Mouse (Mus musculus) heart, postnatal 0 days (tissue): ENCODE data around the gene Oxct1. TPM values are rescaled to one million over a fixed set of nuclear protein-coding genes. Genes with fewer than 3 reads are reported as not detected.

ENCODE experiments used
- ATAC-seq: fragments of 200-750 bp; cut with Nextera tagmentation; 2 replicates; pipeline ENCODE4 v1.8.0; 2017; ENCODE audit warnings: low read depth, moderate number of reproducible peaks, moderate library complexity; ENCODE audit not compliant: insufficient read depth
- DNase-seq: peaks from one replicate; pipeline ENCODE4 v3.0.0-alpha.2; 2016; ENCODE audit warnings: low spot score
- H3K27ac ChIP-seq: fragments of 300-500 bp; sonication (generic); 2 replicates; pipeline ENCODE4 v1.5.1; 2014; ENCODE audit warnings: low read depth, mild to moderate bottlenecking
- H3K27me3 ChIP-seq: fragments of 300-500 bp; sonication (generic); 2 replicates; pipeline ENCODE4 v1.6.1; 2014; ENCODE audit warnings: low read length, mixed read lengths; ENCODE audit not compliant: control insufficient read depth, insufficient read depth
- H3K36me3 ChIP-seq: fragments of 300-500 bp; sonication (generic); replicated peaks from 2 replicates; pipeline ENCODE4 v1.6.1; 2014; ENCODE audit warnings: low read length, mixed read lengths; ENCODE audit not compliant: control insufficient read depth, insufficient read depth
- H3K4me1 ChIP-seq: fragments of 300-500 bp; sonication (generic); 2 replicates; pipeline ENCODE4 v1.6.1; 2014; ENCODE audit warnings: antibody characterized with exemption; ENCODE audit not compliant: control insufficient read depth, insufficient read depth
- H3K4me2 ChIP-seq: fragments of 300-500 bp; sonication (generic); 2 replicates; pipeline ENCODE4 v1.6.1; 2014; ENCODE audit warnings: low read depth, mild to moderate bottlenecking, low read length, moderate library complexity
- H3K4me3 ChIP-seq: fragments of 300-500 bp; sonication (generic); 2 replicates; pipeline ENCODE4 v1.5.1; 2014; ENCODE audit warnings: low read depth, low read length
- H3K9ac ChIP-seq: fragments of 300-500 bp; sonication (generic); replicated peaks from 2 replicates; pipeline ENCODE4 v1.6.1; 2014; ENCODE audit warnings: low read depth, low read length, mixed read lengths
- H3K9me3 ChIP-seq: fragments of 300-500 bp; sonication (generic); replicated peaks from 2 replicates; pipeline ENCODE4 v1.6.1; 2016; ENCODE audit warnings: low read length; ENCODE audit not compliant: control insufficient read depth
- CTCF ChIP-seq: IDR thresholded peaks from 2 replicates; pipeline ENCODE4 v1.5.1; 2016; ENCODE audit warnings: antibody characterized with exemption, control low read depth, low read depth
- EP300 ChIP-seq: IDR thresholded peaks from 2 replicates; pipeline ENCODE4 v1.6.1; 2016; ENCODE audit warnings: antibody characterized with exemption, low read depth
- WGBS: fragments of 180-500 bp; shearing (Covaris S2); extraction: QIAGEN DNeasy Blood & Tissue Kit; methylation state at CpG from one replicate; pipeline ENCODE4 v1.1.7; 2014; 5-methylcytosine and 5-hydroxymethylcytosine counted together
- polyA plus RNA-seq: library from polyadenylated mRNA; unstranded; fragments of >200 nt; fragmentation: Nextera tagmentation; extraction: Ambion mirVana; gene quantifications from 2 replicates; pipeline ENCODE4 v1.2.1, GENCODE M21; 2015
- total RNA-seq: library from RNA; depleted of rRNA; stranded (reverse); fragments of >200 nt; gene quantifications from 2 replicates; pipeline ENCODE4 v1.2.3, GENCODE M21; 2014; ENCODE audit warnings: low replicate concordance

The Oxct1 gene
- total and polyA plus RNA-seq, 2 experiments from 2014 or later = 262 to 332 TPM

GRCm38 (mm10) chr15:4092586-4092985 lies 66.4 kb downstream of the Oxct1 start:
- Histone ChIP-seq H3K27me3 (no peaks in the 10 kb centered on the region), H3K9me3 (no peaks in the 10 kb centered on the region), H3K4me2 (no peak overlapping the region), H3K4me1 (no peaks in the 10 kb centered on the region), H3K4me3 (no peak overlapping the region), H3K36me3 (peaks cover 53% of the 10 kb centered on the region), H3K9ac (no peak overlapping the region), H3K27ac (no peak overlapping the region)
- WGBS = 96% methylated on average over 2 of the region's 2 CpGs
- ATAC-seq (no peak), DNase-seq (no peak)
- no peak for TF ChIP-seq EP300
- no peak for TF ChIP-seq CTCF

- no peaks in the 10 kb centered on the region for H3K27me3 ChIP-seq
- DNase-seq = no peak
- H3K9ac ChIP-seq = no peak overlapping the region
- TF ChIP-seq CTCF = no peak
- TF ChIP-seq EP300 = no peak
- no peak for ATAC-seq
- H3K4me2 ChIP-seq = no peak overlapping the region
- H3K4me1 ChIP-seq = peaks cover 3% of the 10 kb centered on the region; the same call in 1 of the 2 replicates
- no peak overlapping the region for H3K4me3 ChIP-seq
- H3K36me3 ChIP-seq = peaks cover 66% of the 10 kb centered on the region
- no peaks in the 10 kb centered on the region for H3K9me3 ChIP-seq
- 91% methylated on average over 10 of the region's 10 CpGs for WGBS
- H3K27ac ChIP-seq = no peak overlapping the region
These were observed 74.2 kb downstream of the Oxct1 start for GRCm38 (mm10) chr15:4100341-4100921.

- H3K27me3 ChIP-seq = no peaks in the 10 kb centered on the region
- ATAC-seq = no peak
- peaks cover 61% of the 10 kb centered on the region for H3K36me3 ChIP-seq
- H3K27ac ChIP-seq = no peak overlapping the region
- no peak for TF ChIP-seq EP300
- no peak for TF ChIP-seq CTCF
- whole genome bisulfite sequencing = 77% methylated on average over 10 of the region's 10 CpGs
- no peak overlapping the region for H3K4me3 ChIP-seq
- H3K9me3 ChIP-seq = no peaks in the 10 kb centered on the region
- H3K4me2 ChIP-seq = no peak overlapping the region
- no peak for DNase-seq
- H3K9ac ChIP-seq = no peak overlapping the region
- peaks cover 3% of the 10 kb centered on the region; the same call in 1 of the 2 replicates for H3K4me1 ChIP-seq
These were observed 74.8 kb downstream of the Oxct1 start for GRCm38 (mm10) chr15:4101025-4101424.

GRCm38 (mm10) chr15:4104319-4104718 lies 78.1 kb downstream of the Oxct1 start:
- WGBS = 68% methylated on average over 12 of the region's 12 CpGs
- TF ChIP-seq EP300 (no peak), CTCF (no peak)
- Histone ChIP-seq H3K9ac (no peak overlapping the region), H3K4me2 (no peak overlapping the region), H3K9me3 (no peaks in the 10 kb centered on the region), H3K27me3 (no peaks in the 10 kb centered on the region), H3K4me1 (no peaks in the 10 kb centered on the region), H3K27ac (no peak overlapping the region), H3K36me3 (peaks cover 44% of the 10 kb centered on the region), H3K4me3 (no peak overlapping the region)
- no peak for DNase-seq
- no peak for ATAC-seq

GRCm38 (mm10) chr15:4105498-4105897 lies 79.3 kb downstream of the Oxct1 start:
- ATAC-seq (no peak), DNase-seq (no peak)
- Histone ChIP-seq H3K27ac (no peak overlapping the region), H3K9ac (no peak overlapping the region), H3K4me1 (no peaks in the 10 kb centered on the region), H3K4me3 (no peak overlapping the region), H3K4me2 (no peak overlapping the region), H3K9me3 (no peaks in the 10 kb centered on the region), H3K27me3 (no peaks in the 10 kb centered on the region), H3K36me3 (peaks cover 39% of the 10 kb centered on the region)
- TF ChIP-seq EP300 (no peak), CTCF (no peak)
- 78% methylated on average over 4 of the region's 4 CpGs for WGBS

- Histone ChIP-seq H3K4me1 (no peaks in the 10 kb centered on the region), H3K27me3 (no peaks in the 10 kb centered on the region), H3K36me3 (no peaks in the 10 kb centered on the region), H3K4me2 (no peak overlapping the region), H3K9me3 (no peaks in the 10 kb centered on the region), H3K9ac (no peak overlapping the region), H3K27ac (no peak overlapping the region), H3K4me3 (no peak overlapping the region)
- ATAC-seq (no peak), DNase-seq (no peak)
- WGBS = 96% methylated on average over 6 of the region's 6 CpGs
- TF ChIP-seq EP300 = no peak
- no peak for TF ChIP-seq CTCF
These were observed 93.8 kb downstream of the Oxct1 start for GRCm38 (mm10) chr15:4119962-4120361.
